Mouse (Mus musculus) heart, adult 18-20 months (tissue): ENCODE results near the gene Csf2rb. TPM values are rescaled to one million over a fixed set of nuclear protein-coding genes. Genes with fewer than 3 reads are reported as not detected.
"Not testable (repeated sequence)": the region's sequence is repeated elsewhere in the genome, so short reads cannot be mapped to it uniquely, and the experiment has no call there.

ENCODE experiments used
- DNase-seq, 2 experiments: peaks; one replicate each; pipeline ENCODE4 v3.0.0; 2021 to 2022; ENCODE audit warnings: mixed read lengths in 1 of 2
- total RNA-seq, 2 experiments: library from RNA; stranded (reverse); gene quantifications; 2 replicates each; pipeline ENCODE4 v1.2.3; 2021

Csf2rb gene
- total RNA-seq, 2 experiments from 2014 or later, result 0.87 to 5.0 TPM

- not testable (repeated sequence) for DNase-seq
Observed at GRCm38 (mm10) chr15:78327753-78328341, 2.3 kb downstream of the Csf2rb start.

- DNase-seq, result no peak
Observed at GRCm38 (mm10) chr15:78328520-78329097, 3.1 kb downstream of the Csf2rb start.

DNA sequence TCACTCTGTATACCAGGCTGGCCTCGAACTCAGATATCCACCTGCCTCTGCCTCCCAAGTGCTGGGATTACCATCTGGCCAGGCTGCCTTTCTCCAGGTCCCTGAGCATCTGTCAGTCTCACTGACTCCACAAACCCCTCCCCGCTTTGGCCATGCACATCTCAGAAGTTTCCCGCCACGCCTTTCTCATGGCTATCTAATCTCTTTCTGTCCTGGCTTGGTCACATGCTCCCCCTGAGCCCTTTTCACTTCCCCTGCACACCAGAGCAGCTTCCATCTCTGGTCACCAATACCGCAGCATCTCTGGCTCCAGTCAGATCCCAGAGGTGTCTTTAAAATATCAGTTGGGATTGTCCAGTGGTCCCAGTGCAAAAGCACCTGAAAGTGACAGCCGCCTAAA is 4.4 kb downstream of the Csf2rb start:
- not testable (repeated sequence) for DNase-seq

- DNase-seq, result no peak
Observed at GRCm38 (mm10) chr15:78330706-78331105, 5.2 kb downstream of the Csf2rb start.

- DNase-seq, result no peak
Observed at GRCm38 (mm10) chr15:78331523-78332340, 6.2 kb downstream of the Csf2rb start.

DNA sequence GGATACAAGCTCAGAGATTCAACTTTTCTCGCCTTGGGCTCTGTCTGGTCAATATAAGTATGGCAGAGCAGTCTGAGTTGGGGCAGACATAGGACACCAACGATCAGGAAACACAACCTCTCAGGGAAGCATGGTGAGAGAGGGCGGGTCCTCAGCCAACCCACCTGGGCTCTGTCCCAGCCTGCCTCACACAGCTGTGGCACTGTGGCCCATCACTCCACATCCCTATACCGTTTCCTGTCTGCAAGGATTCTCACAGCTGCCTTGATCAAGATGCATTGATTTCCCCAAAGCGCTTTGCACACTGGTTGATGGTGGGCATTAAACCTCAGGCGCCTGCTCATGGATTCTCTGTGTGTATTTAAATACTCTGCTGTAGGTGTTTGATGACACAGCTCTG is 7.4 kb downstream of the Csf2rb start:
- DNase-seq, result no peak

GRCm38 (mm10) chr15:78334380-78334779 is 8.8 kb downstream of the Csf2rb start:
- DNase-seq, result no peak

- peak; percentile 76 for DNase-seq
Observed at GRCm38 (mm10) chr15:78339627-78340423, 14.3 kb downstream of the Csf2rb start.

DNA sequence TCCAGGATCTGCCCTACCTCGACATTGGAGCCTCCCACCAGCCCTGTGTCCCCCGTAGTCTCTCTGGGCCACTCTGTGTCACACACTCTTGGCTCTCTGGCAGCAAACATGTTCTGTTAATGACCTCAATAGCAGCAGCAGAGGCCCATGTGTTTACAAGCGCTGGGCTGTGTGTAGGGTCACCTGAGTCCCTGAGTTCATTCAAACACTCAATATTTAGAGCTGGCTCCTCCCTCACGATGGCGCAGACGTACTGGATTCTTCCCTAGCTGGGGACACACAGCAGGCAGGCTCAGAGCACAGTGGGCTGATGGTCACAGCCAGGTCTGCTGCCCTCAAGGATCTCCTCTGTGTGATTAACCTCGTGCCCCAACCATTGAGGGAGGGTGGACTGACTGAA is 15.4 kb downstream of the Csf2rb start:
- DNase-seq, result not testable (repeated sequence)

DNA sequence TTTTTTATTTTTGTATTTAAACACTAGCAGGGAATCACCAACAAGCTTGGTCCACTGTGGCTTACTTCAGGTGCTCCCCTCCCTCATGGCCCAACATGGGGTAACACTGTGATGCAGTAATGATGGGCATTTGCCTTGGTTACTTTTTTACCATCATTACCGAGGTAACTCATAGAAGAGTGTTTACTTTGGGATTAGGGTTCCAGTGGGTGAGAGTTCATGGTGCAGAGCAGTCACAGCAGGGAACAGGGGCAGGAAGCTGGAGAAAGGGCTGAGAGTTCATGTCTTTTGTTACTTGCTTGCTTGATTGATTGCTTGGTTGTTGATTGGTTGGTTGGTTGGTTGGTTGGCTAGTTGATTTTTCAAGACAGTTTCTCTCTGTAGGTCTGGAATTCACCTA is 18.1 kb downstream of the Csf2rb start:
- no peak for DNase-seq

- no peak for DNase-seq
Observed at GRCm38 (mm10) chr15:78344567-78344966, 19.0 kb downstream of the Csf2rb start.

GRCm38 (mm10) chr15:78351586-78352165 is 26.1 kb downstream of the Csf2rb start:
- DNase-seq, result no peak

GRCm38 (mm10) chr15:78354958-78355357 is 29.4 kb downstream of the Csf2rb start:
- peak in 1 of 2 experiments; percentile 58 for DNase-seq

GRCm38 (mm10) chr15:78355548-78355947 is 30.0 kb downstream of the Csf2rb start:
- no peak for DNase-seq

DNA sequence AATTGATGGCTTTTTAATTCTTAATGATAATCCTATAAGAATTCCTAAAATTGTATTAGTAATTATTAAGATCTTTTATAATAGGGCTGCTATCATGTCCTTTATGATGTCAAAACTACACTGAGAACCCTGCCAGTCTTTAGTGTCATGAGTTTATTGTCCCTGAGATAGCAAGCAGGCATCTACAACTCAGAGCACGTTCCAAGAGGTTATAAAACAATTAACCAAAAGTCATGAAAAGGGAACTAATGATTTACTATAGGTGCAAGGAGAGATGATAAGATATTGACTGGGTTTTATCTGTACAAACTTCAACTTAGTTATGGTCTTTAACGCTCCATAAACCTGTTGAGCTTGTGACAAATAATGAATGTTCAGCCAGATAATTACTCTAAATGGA is 40.4 kb downstream of the Csf2rb start:
- no peak for DNase-seq

- no peak for DNase-seq
Observed at GRCm38 (mm10) chr15:78366875-78367274, 41.3 kb downstream of the Csf2rb start.

GRCm38 (mm10) chr15:78367811-78368210 is 42.3 kb downstream of the Csf2rb start:
- no peak for DNase-seq

DNA sequence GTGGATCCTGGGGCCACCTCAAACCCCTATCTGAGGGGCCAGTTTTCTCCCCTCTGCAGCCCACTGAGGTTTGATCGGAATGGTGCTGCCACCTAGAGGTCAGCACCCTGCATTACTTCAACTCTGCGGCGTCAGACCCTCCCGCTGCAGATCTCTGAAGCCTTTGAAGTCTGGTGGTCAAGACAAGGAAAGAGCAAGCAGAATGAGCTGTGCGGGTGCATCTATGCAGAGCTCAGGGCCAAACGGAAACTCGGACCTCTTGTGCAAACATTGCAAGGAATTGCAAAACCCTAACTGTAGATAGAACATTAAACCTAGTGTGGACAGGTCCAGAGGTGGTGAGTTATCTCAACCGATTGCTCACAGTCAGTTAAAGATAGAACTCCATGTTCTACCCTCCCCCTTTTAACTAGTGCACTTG is 43.4 kb downstream of the Csf2rb start:
- DNase-seq, result peak; percentile 52 to 76

DNA sequence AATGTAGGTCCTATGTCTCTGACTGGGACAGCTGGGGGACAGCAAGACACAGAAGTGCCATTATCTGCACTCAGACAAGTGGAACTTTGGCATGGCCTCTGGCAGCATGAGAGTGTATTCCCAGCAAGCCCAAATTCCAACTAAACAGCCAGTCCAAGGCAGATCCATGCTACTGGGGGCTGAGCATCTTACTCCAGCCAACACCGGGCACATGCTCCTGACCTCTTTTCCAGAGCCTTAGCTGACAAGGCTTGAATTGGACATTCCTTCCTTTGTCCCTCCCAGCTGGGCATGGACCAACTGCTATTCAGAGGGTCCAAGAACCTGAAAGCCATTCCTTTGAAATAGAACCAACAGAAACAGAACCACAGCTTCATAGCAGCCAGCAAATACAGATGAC is 44.1 kb downstream of the Csf2rb start:
- no peak for DNase-seq

DNA sequence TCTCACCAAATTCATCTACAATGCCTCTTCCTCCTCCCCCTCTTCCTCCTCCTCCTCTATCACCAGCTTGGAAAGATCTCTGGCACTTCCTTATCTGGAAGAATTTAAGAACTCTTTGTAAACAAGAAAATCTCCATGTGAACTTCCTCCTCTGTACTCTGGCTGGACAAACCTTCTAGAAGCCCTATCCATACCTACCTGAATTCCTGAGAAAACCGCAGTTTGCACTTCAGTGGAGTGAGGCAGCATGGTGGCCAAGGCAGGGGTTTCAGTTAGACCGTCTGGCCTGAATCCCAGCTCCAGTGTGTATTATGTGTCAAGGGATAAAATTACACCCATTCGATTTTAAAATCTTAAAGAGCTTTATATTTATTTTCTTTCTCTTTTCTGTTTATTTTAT is 47.2 kb downstream of the Csf2rb start:
- no peak for DNase-seq

GRCm38 (mm10) chr15:78374204-78374603 is 48.7 kb downstream of the Csf2rb start:
- DNase-seq, result peak in 1 of 2 experiments; percentile 17

DNA sequence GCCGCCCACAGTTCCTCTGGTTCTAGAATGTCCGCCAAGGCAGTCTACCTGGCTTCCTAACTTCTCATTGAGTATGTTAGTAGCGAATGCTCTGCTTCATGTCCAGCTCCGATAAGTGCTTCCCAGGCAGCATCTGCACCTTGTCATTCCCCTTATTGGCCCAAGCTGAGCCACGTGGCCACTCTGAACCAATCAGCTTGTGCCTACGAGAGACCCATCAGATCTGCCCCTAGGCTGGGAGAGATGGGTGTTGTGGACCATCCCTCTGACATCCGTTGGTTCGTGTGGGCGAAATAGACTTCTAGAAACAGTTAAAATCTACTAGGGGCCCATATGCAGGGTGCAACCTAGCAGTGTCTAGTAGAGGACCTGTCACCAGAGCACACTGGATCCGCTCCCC is 52.3 kb downstream of the Csf2rb start:
- DNase-seq, result no peak
